Mouse (Mus musculus): ENCODE results near the gene Zfp219.

Zfp219 gene

DNA sequence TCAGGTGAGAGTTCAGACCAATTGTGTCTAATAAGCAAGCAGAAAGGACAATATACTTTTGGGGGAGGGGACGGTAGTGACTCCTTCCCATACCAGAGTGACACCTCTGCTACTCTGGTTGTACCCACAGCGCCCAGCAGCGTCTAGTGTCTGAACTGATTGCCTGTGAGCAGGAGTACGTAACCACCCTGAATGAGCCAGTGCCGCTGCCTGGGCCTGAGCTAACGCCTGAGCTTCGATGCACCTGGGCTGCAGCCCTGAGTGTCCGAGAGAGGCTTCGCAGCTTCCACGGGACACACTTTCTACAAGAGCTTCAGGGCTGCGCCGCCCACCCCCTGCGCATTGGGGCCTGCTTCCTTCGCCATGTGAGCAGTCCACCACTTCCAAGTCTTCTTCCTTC, 23.1 kb downstream of the Zfp219 start:
- no peak for DNase-seq (ENCODE audit: low read depth)

DNA sequence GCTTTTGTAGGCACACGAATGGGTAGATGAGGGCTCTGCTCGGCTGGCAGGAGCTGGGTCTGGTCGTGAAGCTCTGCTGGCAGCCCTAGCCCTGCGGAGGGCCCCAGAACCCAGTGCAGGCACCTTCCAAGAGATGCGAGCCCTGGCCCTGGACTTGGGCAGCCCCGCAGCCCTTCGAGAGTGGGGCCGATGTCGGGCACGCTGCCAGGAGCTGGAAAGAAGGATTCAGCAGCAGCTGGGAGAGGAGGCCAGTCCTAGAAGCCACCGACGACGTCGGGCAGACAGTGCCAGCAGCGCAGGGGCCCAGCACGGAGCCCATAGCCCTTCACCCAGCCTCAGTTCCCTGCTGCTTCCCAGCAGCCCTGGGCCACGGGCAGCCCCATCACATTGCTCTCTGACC, 23.7 kb downstream of the Zfp219 start:
- DNase-seq (ENCODE audit: low read depth) = no peak

DNA sequence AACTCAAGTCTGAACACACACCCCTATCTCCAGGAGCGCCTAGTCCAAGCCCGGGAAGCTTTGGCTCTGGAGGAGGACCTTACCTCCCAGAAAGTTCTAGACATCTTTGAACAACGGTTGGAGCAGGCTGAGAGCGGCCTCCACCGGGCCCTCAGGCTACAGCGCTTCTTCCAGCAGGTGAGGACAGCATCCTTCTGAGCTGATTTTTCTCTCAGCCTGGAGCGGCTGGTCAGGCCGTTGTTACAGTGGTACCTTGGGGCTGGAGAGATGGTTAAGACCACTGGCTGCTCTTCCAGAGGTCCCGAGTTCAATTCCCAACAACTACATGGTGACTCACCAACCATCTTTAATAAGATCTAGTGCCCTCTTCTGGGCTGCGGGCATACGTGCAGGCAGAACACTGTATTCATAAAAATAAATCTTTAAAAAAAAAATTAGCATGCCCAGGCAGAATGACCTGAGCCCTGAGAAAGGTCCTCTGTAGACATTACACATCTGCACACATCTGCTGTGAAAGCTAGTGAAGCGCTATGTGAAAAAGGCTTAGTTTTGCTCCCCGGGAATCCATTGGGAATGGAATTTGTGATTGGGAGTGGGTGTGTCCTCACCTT, 24.2 kb downstream of the Zfp219 start:
- DNase-seq (ENCODE audit: low read depth) = no peak

- no peak for DNase-seq (ENCODE audit: low read depth)
Measured at GRCm38 (mm10) chr14:51995219-51995871, 25.2 kb downstream of the Zfp219 start.

DNA sequence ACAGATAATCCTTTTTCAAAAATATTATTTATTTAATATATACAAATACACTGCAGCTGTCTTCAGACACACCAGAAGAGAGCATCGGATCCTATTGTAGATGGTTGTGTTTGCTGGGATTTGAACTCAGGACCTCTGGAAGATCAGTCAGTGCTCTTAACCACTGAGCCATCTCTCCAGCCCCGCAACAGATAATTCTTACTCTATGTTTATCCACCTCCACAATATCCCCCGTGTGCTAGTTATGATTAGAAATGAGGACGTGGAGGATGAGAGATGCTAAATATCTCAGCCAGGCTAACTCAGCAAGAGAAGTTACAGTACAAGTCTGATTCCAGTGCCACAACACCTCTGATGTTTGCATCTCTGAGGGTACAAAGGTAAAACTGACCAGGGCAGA, 26.1 kb downstream of the Zfp219 start:
- DNase-seq (ENCODE audit: low read depth) = no peak

DNA sequence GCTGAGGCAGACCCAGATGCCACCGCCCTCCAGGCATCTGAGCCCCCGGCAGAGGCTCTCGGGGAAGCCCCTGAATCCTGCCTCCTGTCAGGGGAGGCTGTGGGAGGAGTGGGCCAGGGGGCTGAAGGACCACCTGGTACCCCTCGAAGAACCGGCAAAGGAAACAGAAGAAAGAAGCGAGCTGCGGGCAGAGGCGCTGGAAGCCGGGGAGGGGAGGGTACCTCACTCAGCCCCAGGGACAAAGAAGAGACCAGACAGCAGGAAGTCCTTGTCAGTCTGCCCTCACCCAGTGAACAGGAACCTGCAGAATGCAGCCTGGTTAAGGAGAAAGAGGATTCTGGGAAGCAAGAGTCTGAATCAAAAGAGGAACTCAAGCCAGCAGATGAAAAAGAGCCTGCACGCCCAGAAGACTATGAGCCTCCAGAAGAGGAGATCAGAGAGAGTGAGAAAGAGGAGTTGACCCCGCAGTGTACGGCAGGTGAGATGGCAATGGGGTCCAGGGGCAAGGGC, 31.0 kb downstream of the Zfp219 start:
- no peak for DNase-seq (ENCODE audit: low read depth)

- DNase-seq (ENCODE audit: low read depth) = no peak
Measured at GRCm38 (mm10) chr14:51988731-51989130, 31.8 kb downstream of the Zfp219 start.

- no peak for DNase-seq (ENCODE audit: low read depth)
Measured at GRCm38 (mm10) chr14:51987177-51987576, 33.4 kb downstream of the Zfp219 start.

DNA sequence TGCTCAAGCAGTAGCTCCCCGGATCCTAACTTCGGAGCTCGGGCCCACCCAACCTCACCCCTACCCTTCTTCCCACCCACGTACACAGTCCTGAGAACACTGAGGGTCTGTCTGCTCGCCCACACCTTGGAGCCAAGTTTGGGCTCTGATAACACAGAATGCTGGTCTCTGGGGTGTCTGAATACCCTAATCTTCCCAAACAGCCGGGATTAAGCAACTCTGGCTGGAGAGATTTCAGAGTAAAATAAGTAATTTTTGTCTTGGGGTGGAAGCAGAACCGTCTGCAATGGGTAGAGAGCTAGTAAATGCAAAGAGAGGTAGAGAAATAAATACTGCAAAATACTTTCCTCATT, 34.4 kb downstream of the Zfp219 start:
- no peak for DNase-seq (ENCODE audit: low read depth)

GRCm38 (mm10) chr14:51985301-51986152, 35.0 kb downstream of the Zfp219 start:
- DNase-seq (ENCODE audit: low read depth) = no peak

DNA sequence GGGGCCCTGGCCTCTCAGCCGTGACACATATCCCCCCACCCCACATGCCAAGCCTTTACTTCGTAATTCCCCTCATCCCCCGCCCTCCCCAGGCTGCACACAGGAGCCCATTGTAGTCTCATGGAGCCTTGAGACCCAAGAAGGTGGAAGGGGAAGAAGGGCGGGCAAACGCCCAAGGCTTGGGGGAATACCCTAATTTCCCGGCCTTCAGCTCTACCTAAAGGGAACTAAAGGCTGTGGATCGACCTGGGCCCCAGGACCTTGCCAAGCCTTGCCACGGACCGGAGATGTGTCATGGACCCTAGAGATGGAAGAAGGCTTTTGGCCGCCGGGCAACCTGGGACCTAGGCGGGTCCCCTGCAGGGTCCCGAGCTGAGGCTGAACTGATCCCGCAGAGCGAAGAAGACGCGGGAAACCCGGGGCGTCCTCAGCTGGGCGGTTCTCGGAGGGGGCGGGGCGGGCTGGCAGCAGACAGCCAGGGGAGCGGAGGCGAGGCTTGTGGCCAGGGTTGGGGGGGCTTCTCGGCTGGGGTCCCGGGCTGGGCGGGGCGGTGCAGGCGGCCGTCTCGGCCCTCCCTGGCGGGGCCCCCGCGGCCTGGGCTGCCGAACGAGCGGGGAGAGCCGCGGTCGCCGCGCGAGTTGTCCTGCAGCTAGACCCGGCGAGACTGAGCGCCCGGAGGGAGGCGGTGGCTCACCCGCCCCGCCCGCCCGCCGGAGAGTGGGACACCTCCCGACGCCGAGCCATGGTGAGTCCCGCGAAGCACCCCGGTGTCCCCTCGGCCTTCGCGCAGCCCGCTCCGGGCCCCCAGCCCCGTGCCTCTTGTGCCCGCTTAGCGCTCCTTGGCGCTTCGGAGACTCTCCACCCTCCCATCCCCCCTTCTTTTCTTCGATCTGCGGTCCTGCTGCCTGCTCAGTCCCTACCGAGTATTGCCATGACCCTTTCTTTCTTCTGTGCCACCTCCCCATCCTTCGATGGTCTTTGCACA, 36.0 kb downstream of the Zfp219 start, which contains the start of gene Arhgef40:
Arhgef40 (plus strand) TSS at position 473 of the 985 bp plus-strand sequence.
- DNase-seq (ENCODE audit: low read depth) = no peak

- DNase-seq (ENCODE audit: low read depth) = no peak
Measured at GRCm38 (mm10) chr14:51983855-51984246, 36.7 kb downstream of the Zfp219 start.

GRCm38 (mm10) chr14:51983251-51983650, 37.3 kb downstream of the Zfp219 start:
- DNase-seq (ENCODE audit: low read depth) = no peak

DNA sequence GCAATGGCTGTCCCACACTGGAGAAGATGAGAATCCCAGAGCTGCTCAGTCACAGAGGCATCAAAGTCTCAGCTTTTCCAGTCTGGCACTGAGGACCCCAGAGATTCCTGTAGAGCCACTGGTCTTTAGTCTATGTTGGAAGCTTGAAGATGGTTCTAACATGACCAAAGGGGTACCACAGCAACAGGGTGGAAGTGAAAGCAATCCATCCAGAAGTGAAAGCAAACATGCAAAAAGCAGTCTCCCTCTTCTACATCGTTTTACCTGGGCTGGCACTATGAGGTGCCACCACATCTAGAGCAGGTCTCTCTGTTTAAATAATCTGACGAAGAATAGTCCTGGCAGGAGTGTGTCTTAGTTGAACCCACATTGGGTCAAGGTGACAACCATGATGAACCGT, 41.3 kb downstream of the Zfp219 start:
- DNase-seq (ENCODE audit: low read depth) = no peak

GRCm38 (mm10) chr14:51967400-51967799, 53.1 kb downstream of the Zfp219 start:
- no peak for DNase-seq (ENCODE audit: low read depth)

DNA sequence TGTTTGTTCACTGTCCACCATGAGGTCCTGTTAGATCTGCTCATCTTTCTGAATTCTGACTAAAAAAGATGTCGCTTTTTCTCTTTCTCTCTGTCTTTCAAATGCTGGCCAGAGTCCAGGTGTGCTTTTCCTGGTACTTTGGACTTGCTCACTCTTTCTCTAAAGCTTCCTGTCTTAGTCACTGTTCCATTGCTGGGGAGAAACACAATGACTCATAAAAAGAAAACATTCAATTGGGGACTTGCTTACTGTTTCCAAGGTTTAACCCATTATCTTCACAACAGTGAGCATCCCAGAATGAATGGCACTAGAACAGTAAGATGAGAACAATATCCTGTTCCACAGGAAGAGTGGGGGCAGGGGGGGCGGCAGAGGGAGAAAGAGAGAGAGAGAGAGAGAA, 60.2 kb downstream of the Zfp219 start:
- no peak for DNase-seq (ENCODE audit: low read depth)

All from c-Kit-positive CD71-negative TER-119-negative erythroid progenitor cells, embryonic 14.5 days (primary cell).